Mouse (Mus musculus): ENCODE data around the gene Ick.
A peak's percentile ranks its signal among the peaks of the same experiment; 100 is the strongest.

DNA sequence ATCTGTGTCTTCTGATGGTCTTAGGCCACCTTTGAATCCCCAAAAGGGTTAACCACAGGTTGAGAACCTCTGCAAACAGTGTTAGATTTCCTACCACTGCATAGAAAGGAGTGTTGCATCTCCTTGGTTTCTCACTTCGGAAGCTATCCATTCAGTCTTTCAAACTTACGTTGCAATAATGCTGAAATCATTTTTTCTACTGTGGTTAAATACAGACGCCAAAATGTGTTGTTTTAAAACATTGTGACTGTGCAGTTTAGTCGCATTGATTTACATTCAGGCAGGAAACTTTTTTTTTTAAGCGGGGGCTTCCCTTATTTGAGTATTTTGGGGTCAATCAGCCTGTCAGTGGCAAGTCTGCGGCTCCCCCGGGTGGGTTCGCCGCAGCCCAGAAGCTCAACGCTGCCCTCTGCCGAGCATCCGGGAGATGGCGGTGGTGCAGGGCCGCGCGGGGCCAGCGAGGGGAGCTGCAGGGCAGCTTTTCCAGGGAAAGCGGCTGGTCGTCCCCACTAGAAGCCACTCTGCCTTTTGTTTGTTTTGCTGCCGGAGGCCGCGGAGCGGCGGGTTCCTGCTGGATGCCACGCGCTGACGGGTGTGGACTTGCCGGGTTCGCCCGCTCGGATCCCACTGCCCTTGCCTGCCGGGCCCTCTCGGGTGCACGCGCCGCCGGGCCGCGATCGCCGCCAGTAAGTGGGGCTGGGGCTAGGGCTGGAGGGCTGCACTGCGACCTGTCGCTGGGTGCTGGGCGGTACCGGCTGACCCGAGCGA, 4.0 kb downstream of the Ick start:
- peak; percentile 76 for TF ChIP-seq CTCF (IDR thresholded peaks at IDR 0.05; ENCODE audit: control insufficient read depth, insufficient read depth, insufficient replicate concordance, low read depth, low read length)
- no peak for TF ChIP-seq POLR2A (IDR thresholded peaks at IDR 0.05; ENCODE audit: control insufficient read depth, low read depth, low read length)
